Mouse (Mus musculus) limb, embryonic 12.5 days (tissue): ENCODE data around the gene Tapbp. TPM values are rescaled to one million over a fixed set of nuclear protein-coding genes. Genes with fewer than 3 reads are reported as not detected.

Experiments used
- ATAC-seq: fragments of 200-750 bp; cut with Nextera tagmentation; 2 replicates; pipeline ENCODE4 v1.8.0; 2017; ENCODE audit warnings: low read depth, moderate TSS enrichment; ENCODE audit not compliant: insufficient number of reproducible peaks, insufficient read depth, low FRiP score, low TSS enrichment
- H3K27ac ChIP-seq: fragments of 300-500 bp; sonication (generic); 2 replicates; pipeline ENCODE4 v1.5.1; 2016; ENCODE audit warnings: mild to moderate bottlenecking, moderate library complexity
- H3K27me3 ChIP-seq: fragments of 300-500 bp; sonication (generic); 2 replicates; pipeline ENCODE4 v1.6.1; 2016; ENCODE audit warnings: mild to moderate bottlenecking, moderate library complexity
- H3K36me3 ChIP-seq: fragments of 300-500 bp; sonication (generic); 2 replicates; pipeline ENCODE4 v1.6.1; 2016; ENCODE audit warnings: mild to moderate bottlenecking, moderate library complexity
- H3K4me1 ChIP-seq: fragments of 300-500 bp; sonication (generic); replicated peaks from 2 replicates; pipeline ENCODE4 v1.6.1; 2016
- H3K4me2 ChIP-seq: fragments of 300-500 bp; sonication (generic); 2 replicates; pipeline ENCODE4 v1.6.1; 2016; ENCODE audit warnings: mild to moderate bottlenecking, moderate library complexity
- H3K4me3 ChIP-seq: fragments of 300-500 bp; sonication (generic); replicated peaks from 2 replicates; pipeline ENCODE4 v1.5.1; 2016; ENCODE audit warnings: mild to moderate bottlenecking
- H3K9ac ChIP-seq: fragments of 300-500 bp; sonication (generic); replicated peaks from 2 replicates; pipeline ENCODE4 v1.6.1; 2016; ENCODE audit warnings: mild to moderate bottlenecking, moderate library complexity
- H3K9me3 ChIP-seq: fragments of 300-500 bp; sonication (generic); 2 replicates; pipeline ENCODE4 v1.6.1; 2016; ENCODE audit warnings: mild to moderate bottlenecking, moderate library complexity
- WGBS: fragments of 180-500 bp; shearing (Covaris S2); methylation state at CpG from one replicate; pipeline ENCODE4 v1.1.7; 2016; 5-methylcytosine and 5-hydroxymethylcytosine counted together
- polyA plus RNA-seq: library from polyadenylated mRNA; unstranded; fragments of >200 nt; fragmentation: Nextera tagmentation; extraction: Ambion mirVana; gene quantifications from 2 replicates; pipeline ENCODE4 v1.2.1, GENCODE M21; 2016

Gene Tapbp
- polyA plus RNA-seq, 1 experiment from 2014 or later: 21.5 TPM

DNA sequence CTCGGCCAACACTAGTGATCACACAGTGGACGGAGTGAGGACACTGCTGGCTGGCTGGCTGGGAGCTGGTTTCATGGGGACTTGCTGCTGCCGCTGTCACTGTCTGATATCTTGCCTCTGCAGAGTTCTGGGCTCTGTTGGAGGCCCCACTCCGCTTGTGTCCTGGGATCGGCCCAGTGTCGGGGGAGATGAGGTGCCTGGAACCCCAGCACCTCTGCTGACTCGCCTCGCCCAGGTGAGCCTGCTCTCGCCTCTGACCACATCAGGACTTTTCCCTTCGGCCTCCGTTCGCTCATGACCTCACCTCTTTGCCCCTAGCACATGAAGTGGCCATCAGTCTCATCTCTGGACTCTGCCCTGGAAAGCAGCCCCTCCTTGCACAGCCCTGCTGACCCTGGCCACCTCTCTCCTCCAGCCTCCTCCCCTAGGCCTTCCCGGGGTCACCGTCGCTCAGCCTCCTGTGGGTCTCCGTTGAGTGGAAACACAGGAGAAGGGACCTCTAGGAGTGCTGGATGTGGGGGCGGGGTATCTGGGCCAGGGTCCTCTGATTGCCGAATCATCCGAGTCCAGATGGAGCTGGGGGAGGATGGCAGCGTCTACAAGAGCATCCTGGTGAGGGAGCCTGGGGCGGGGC is 19.8 kb downstream of the Tapbp start:
- Histone ChIP-seq H3K9me3 (no peaks in the 10 kb centered on the region), H3K27ac (no peak overlapping the region), H3K4me2 (no peak overlapping the region), H3K4me3 (no peak overlapping the region; the same call in 1 of the 2 replicates), H3K9ac (no peak overlapping the region), H3K27me3 (no peaks in the 10 kb centered on the region), H3K4me1 (peaks cover 18% of the 10 kb centered on the region), H3K36me3 (peaks cover 69% of the 10 kb centered on the region)
- WGBS: 87% methylated on average over 21 of the region's 21 CpGs
- ATAC-seq: no peak

DNA sequence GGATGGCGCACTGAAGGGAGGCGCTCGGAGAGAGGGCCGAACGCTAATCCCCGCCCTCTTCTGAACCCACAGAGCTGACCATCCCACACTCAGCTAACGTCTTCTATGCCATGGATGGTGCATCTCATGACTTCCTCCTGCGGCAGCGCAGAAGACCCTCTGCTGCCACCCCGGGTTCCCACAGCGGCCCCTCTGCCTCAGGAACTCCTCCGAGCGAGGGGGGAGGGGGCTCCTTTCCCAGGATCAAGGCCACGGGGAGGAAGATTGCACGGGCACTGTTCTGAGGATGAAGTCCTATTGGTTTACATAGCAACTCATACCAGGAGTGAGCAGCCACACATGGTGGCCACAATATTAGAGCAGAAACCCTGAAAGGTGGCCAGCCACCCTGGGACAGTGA is 21.3 kb downstream of the Tapbp start:
- peaks cover 69% of the 10 kb centered on the region for H3K36me3 ChIP-seq
- H3K27ac ChIP-seq: no peak overlapping the region
- WGBS: 87% methylated on average over 15 of the region's 15 CpGs
- H3K4me1 ChIP-seq: peaks cover 16% of the 10 kb centered on the region
- no peaks in the 10 kb centered on the region for H3K27me3 ChIP-seq
- no peaks in the 10 kb centered on the region for H3K9me3 ChIP-seq
- no peak overlapping the region for H3K4me2 ChIP-seq
- no peak overlapping the region for H3K9ac ChIP-seq
- no peak for ATAC-seq
- no peak overlapping the region; the same call in 1 of the 2 replicates for H3K4me3 ChIP-seq

DNA sequence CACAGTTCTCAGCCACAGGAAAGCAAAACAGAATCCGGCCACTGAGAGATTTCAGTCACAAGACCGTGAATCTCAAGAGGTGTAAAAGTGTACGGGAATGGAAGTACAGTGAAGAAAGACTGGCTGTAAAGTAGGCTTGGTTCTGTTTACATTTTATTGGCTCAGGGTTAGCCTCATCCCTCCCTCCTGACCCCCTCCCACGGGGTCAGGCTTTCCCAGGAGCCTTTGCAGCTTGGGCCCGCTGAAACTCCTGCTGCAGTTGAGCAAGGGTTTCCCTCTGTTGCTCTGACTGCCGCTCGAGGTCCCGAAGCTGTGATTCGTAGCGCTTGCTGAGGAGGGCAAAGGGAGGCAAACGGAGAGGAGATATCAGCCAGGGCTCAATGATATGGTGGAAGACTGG is 23.1 kb downstream of the Tapbp start:
- Histone ChIP-seq H3K4me1 (peaks cover 16% of the 10 kb centered on the region), H3K36me3 (peaks cover 67% of the 10 kb centered on the region), H3K9ac (0 out of 2 replicates have a peak overlapping the region, but pooled peaks have one; percentile 68), H3K9me3 (no peaks in the 10 kb centered on the region), H3K4me3 (peak overlapping the region; percentile 69), H3K27ac (no peak overlapping the region), H3K4me2 (peak overlapping the region; percentile 91), H3K27me3 (no peaks in the 10 kb centered on the region)
- ATAC-seq: no peak
- WGBS: 76% methylated on average over 11 of the region's 11 CpGs

DNA sequence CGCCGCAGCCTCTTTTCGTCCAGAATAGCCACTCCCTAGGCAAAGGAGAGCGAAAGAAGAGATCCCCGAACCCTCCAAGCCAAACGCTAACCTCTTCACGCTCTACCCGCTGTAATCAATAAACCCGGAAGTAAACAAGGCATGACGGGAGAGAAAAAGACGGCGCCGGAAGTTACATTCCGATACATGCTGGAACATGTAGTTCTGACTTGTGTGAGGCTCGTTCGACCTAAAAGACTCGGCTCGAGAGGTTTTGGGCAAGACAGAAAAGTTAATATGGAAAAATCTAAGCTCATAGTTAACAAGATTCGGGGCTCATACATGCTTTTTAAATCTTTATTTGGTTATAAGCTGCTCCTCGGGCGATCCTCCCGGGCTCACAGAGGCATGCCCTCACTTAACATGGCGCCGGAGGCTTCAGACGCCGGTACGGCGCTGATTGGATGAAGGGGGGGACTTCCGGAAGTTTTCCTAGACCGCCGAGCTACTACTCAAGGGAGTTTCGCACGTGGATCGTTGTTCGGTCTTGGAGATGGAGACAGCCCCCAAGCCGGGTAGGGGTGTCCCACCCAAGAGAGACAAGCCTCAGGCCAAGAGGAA is 24.6 kb downstream of the Tapbp start, which contains the start of the genes Pfdn6 and Wdr46:
Pfdn6 (minus strand) TSS at position 138 of the 600 bp plus-strand sequence.
Wdr46 (plus strand) TSS at position 455 of the 600 bp plus-strand sequence.
- Histone ChIP-seq H3K9ac (peak within 1 kb of the TSS; percentile 68), H3K4me3 (peak within 1 kb of the TSS; percentile 69), H3K4me2 (peak within 1 kb of the TSS; percentile 91), H3K27ac (peak within 1 kb of the TSS; percentile 41; the same call in 1 of the 2 replicates), H3K27me3 (no peaks in the 10 kb centered on the region), H3K9me3 (no peaks in the 10 kb centered on the region), H3K36me3 (peaks cover 67% of the 10 kb centered on the region), H3K4me1 (peaks cover 16% of the 10 kb centered on the region)
- under 1% methylated on average over 36 of the region's 36 CpGs for WGBS
- peak; percentile 79 for ATAC-seq

DNA sequence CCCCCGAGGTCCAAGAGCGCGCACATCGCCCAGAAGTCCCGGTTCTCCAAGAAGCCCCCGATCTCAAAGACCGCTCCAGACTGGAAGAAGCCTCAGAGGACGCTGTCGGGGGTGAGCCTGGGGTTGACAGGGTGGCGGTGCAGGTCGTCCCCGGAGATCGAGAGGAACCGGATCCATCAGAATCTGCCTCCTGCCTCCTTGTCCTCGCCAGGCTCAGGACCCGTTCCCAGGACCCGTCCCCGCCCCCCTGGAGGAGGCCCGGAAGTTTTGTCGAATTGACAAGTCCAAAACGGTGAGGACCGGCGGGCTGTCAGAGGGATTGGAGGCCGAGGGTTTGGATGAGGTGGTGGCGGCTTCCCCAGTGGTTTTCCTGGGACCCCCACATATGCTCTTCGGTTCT is 25.3 kb downstream of the Tapbp start:
- Histone ChIP-seq H3K27ac (no peak overlapping the region), H3K4me3 (peak overlapping the region; percentile 69), H3K9ac (peak overlapping the region; percentile 68), H3K27me3 (no peaks in the 10 kb centered on the region), H3K4me2 (peak overlapping the region; percentile 91), H3K36me3 (peaks cover 67% of the 10 kb centered on the region), H3K4me1 (peaks cover 16% of the 10 kb centered on the region), H3K9me3 (no peaks in the 10 kb centered on the region)
- WGBS: 2% methylated on average over 26 of the region's 26 CpGs
- no peak for ATAC-seq

DNA sequence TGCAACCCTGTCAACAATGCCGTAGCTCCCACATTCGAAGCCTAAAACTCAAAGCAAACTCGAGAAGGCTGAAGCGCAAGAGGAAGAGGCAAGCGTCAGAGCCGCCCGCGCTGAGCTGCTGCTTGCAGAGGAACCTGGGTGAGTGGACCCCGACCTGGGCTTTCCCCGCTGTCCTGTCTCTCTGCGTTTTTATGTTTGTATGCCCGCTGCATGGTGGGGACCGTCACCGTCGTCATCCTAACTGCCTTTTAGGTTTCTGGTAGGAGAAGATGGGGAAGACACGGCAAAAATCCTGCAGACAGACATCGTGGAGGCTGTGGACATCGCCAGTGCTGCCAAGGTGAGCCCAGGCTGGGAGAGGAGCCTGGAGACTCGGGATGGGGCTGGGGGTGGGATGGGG is 25.7 kb downstream of the Tapbp start:
- 60% methylated on average over 19 of the region's 19 CpGs for WGBS
- peaks cover 67% of the 10 kb centered on the region for H3K36me3 ChIP-seq
- H3K27ac ChIP-seq: no peak overlapping the region
- H3K27me3 ChIP-seq: no peaks in the 10 kb centered on the region
- no peak for ATAC-seq
- H3K4me1 ChIP-seq: peaks cover 16% of the 10 kb centered on the region
- peak overlapping the region; percentile 69 for H3K4me3 ChIP-seq
- H3K4me2 ChIP-seq: peak overlapping the region; percentile 91
- H3K9me3 ChIP-seq: no peaks in the 10 kb centered on the region
- H3K9ac ChIP-seq: peak overlapping the region; percentile 68

DNA sequence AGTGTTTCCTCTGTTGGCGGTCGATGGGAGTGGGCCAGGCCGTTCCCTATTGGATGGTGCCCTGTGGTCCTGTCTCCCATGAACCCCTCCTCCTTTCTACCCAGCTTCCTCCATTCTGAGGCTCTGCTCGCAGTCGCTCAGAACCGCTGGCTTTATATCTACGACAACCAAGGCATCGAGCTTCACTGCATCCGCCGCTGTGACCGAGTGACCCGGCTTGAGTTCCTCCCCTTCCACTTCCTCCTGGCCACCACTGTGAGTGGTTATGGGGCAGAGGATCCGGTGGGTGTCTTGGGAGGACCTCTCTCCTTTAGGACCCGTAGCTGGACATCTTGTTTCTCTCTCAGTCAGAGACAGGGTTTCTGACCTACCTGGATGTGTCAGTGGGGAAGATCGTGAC is 27.8 kb downstream of the Tapbp start:
- no peak overlapping the region for H3K4me2 ChIP-seq
- no peaks in the 10 kb centered on the region for H3K27me3 ChIP-seq
- H3K36me3 ChIP-seq: peaks cover 69% of the 10 kb centered on the region
- H3K27ac ChIP-seq: no peak overlapping the region
- H3K9ac ChIP-seq: no peak overlapping the region
- H3K9me3 ChIP-seq: no peaks in the 10 kb centered on the region
- H3K4me3 ChIP-seq: no peak overlapping the region
- ATAC-seq: no peak
- peaks cover 16% of the 10 kb centered on the region for H3K4me1 ChIP-seq
- 93% methylated on average over 15 of the region's 15 CpGs for WGBS

DNA sequence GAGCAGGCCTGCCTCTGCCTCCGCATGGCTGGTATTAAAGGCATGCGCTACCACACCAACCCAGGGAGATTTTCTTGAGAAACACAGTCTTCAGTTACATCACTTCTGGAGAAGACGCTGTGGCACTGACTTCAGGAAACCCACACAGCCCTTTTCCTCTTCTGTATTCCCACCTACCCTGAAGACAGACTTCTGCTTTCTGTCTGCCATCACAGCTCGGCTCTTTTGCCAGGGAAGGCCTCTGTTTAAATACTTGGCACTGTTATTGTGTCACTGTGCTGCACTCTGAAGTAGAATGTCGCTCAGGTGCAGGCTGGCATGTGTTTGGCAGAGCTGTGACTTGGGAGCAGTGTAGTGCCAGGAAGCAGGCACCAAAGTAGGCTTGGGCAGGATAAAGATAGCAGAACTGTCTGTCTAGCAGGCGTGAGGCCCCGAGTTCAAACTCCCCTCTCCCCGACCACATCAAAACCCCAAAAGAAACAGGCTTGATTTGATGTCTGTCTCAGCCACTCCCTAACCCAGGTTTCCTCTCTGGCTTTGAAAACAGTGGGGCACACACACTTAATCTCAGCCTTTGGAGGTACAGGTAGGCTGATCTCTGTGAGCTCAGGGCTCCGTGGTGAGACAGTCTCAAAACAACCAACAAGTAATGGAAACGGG is 31.9 kb downstream of the Tapbp start:
- no peaks in the 10 kb centered on the region for H3K27me3 ChIP-seq
- WGBS: 93% methylated on average over 10 of the region's 10 CpGs

DNA sequence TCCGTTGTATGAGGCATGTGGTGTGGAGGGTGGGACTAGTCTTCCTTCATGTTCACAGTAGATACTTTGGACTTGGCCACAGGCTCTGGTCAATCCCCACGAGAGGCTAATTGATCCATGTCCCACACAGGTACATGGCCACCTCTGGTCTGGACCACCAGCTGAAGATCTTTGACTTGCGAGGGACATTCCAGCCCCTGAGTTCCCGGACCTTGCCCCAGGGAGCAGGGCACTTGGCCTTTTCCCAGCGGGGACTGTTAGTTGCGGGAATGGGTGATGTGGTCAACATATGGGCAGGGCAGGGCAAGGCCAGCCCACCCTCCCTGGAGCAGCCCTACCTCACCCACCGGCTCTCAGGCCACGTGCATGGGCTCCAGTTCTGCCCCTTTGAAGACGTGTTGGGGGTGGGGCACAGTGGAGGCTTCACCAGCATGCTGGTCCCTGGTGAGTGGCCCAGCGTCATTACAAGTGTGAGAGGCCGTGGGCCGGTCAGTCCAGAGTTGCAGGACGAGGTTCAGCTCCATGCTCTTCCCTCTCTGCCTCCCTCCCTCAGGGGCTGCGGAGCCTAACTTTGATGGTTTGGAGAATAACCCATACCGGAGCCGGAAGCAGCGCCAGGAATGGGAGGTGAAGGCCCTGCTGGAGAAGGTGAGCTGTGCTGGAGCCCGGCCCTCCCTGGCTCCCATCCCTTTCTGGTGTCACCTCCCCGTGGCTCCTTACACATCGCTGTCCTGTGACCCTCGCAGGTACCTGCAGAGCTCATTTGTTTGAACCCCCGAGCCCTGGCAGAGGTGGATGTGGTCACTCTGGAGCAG is 32.6 kb downstream of the Tapbp start:
- Histone ChIP-seq H3K4me2 (no peak overlapping the region), H3K36me3 (peaks cover 89% of the 10 kb centered on the region), H3K27ac (no peak overlapping the region), H3K4me1 (peaks cover 38% of the 10 kb centered on the region), H3K9ac (no peak overlapping the region), H3K4me3 (no peak overlapping the region), H3K27me3 (no peaks in the 10 kb centered on the region), H3K9me3 (no peaks in the 10 kb centered on the region)
- 83% methylated on average over 22 of the region's 22 CpGs for WGBS
- no peak for ATAC-seq

More for the DNA sequence above, 31.9 kb downstream of the Tapbp start:
- Histone ChIP-seq H3K4me2 (no peak overlapping the region), H3K36me3 (peaks cover 88% of the 10 kb centered on the region), H3K27ac (no peak overlapping the region), H3K4me1 (peaks cover 30% of the 10 kb centered on the region), H3K9ac (no peak overlapping the region), H3K4me3 (no peak overlapping the region), H3K9me3 (no peaks in the 10 kb centered on the region)
- no peak for ATAC-seq

DNA sequence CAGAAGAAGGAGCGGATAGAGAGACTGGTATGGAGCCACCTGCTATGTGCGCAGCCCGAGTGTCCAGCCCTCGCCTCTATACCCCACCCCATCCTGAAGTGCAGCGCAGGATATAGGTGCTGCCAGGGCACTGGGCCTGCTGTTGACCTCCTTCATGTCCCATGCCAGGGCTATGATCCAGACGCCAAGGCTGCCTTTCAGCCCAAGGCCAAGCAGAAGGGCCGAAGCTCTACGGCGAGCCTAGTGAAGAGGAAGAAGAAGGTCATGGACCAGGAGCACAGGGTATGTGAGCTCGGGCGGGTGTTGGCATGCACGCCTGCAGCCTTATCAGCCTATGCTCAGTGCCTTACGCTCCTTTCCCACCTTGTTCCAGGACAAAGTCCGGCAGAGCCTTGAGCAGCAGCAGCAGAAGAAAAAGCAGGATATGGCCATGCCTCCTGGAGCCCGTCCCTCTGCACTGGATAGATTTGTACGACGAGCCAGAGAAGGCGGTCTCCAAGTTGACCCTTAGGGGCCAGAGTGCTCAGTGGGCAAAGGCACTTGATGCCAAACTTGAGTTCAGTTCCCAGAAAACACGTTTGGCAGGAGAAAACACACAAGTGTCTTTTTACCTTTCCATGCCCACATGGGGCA is 33.3 kb downstream of the Tapbp start:
- Histone ChIP-seq H3K36me3 (peaks cover 89% of the 10 kb centered on the region), H3K4me3 (no peak overlapping the region), H3K27me3 (no peaks in the 10 kb centered on the region), H3K9ac (no peak overlapping the region), H3K27ac (0 out of 2 replicates have a peak overlapping the region, but pooled peaks have one; percentile 41), H3K9me3 (no peaks in the 10 kb centered on the region), H3K4me2 (no peak overlapping the region), H3K4me1 (peaks cover 45% of the 10 kb centered on the region)
- 89% methylated on average over 19 of the region's 19 CpGs for WGBS
- ATAC-seq: no peak
